Mouse (Mus musculus) heart, adult 2 months (tissue): ENCODE measurements around the gene Olfr1418. TPM values are rescaled to one million over a fixed set of nuclear protein-coding genes. Genes with fewer than 3 reads are reported as not detected.
A peak's percentile ranks its signal among the peaks of the same experiment; 100 is the strongest.

Experiments
- DNase-seq, 2 experiments: peaks; one replicate each; pipeline ENCODE4 v3.0.0; 2021
- H3K27ac ChIP-seq: fragments of 200-600 bp; 2 replicates; pipeline ENCODE4 v1.8.1; 2022
- H3K27me3 ChIP-seq: fragments of 200-500 bp; 2 replicates; pipeline ENCODE4 v1.6.1; 2012; ENCODE audit warnings: mild to moderate bottlenecking, low read length, inconsistent platforms, mixed read lengths; ENCODE audit not compliant: control insufficient read depth, insufficient read depth
- H3K36me3 ChIP-seq: fragments of 200-500 bp; 2 replicates; pipeline ENCODE4 v1.6.1; 2012; ENCODE audit warnings: low read length, inconsistent platforms; ENCODE audit not compliant: control insufficient read depth, insufficient read depth
- H3K4me1 ChIP-seq: fragments of 200-500 bp; 2 replicates; pipeline ENCODE4 v1.6.1; 2011; ENCODE audit warnings: low read length; ENCODE audit not compliant: control insufficient read depth, insufficient read depth
- H3K4me3 ChIP-seq: fragments of 200-600 bp; 2 replicates; pipeline ENCODE4 v1.8.1; 2022
- H3K79me2 ChIP-seq: fragments of 200-500 bp; replicated peaks from 2 replicates; pipeline ENCODE4 v1.6.1; 2012; ENCODE audit warnings: mild to moderate bottlenecking, inconsistent platforms, low read length, moderate library complexity, mixed read lengths; ENCODE audit not compliant: control insufficient read depth, insufficient read depth
- H3K9ac ChIP-seq: fragments of 200-500 bp; 2 replicates; pipeline ENCODE4 v1.6.1; 2012; ENCODE audit warnings: low read depth, mild to moderate bottlenecking, control low read depth, inconsistent platforms, low read length, mixed read lengths
- CTCF ChIP-seq: fragments of 200-600 bp; IDR thresholded peaks from 2 replicates; pipeline ENCODE4 v1.8.1; 2022; ENCODE audit warnings: antibody characterized with exemption, mild to moderate bottlenecking, moderate library complexity
- EP300 ChIP-seq: fragments of 200-500 bp; IDR thresholded peaks from 2 replicates; pipeline ENCODE4 v1.6.1; 2011; ENCODE audit warnings: low read depth, low read length, control low read depth; ENCODE audit not compliant: insufficient read depth
- POLR2A ChIP-seq: fragments of 200-500 bp; IDR thresholded peaks from 2 replicates; pipeline ENCODE4 v1.6.1; 2011; ENCODE audit warnings: mild to moderate bottlenecking, low read depth, low read length, control low read depth; ENCODE audit not compliant: insufficient read depth
- WGBS: fragments of 180-500 bp; shearing (Covaris S2); methylation state at CpG from one replicate; pipeline ENCODE4 v1.1.7; 2018; 5-methylcytosine and 5-hydroxymethylcytosine counted together
- intact Hi-C: fragments of 180-260 bp; cut with DNase I; formaldehyde crosslinking; loops from one replicate; pipeline ENCODE4 v1.15.1; 2025
- polyA plus RNA-seq: library from polyadenylated mRNA; depleted of rRNA; stranded (reverse); fragments of >200 nt; gene quantifications from 2 replicates; pipeline ENCODE4 v1.2.3, GENCODE M21; 2012
- total RNA-seq, 2 experiments: library from RNA; stranded (reverse); gene quantifications; 2 replicates each; pipeline ENCODE4 v1.2.3; 2021

Gene Olfr1418
- total and polyA plus RNA-seq, 3 experiments, result not detected

- Histone ChIP-seq H3K27ac (peak overlapping the region; percentile 89), H3K27me3 (no peaks in the 10 kb centered on the region), H3K36me3 (no peaks in the 10 kb centered on the region), H3K4me1 (peaks cover 3% of the 10 kb centered on the region), H3K9ac (peak overlapping the region; percentile 46), H3K4me3 (peak overlapping the region; percentile 65), H3K79me2 (no peaks in the 10 kb centered on the region)
- TF ChIP-seq POLR2A (no peak), EP300 (peak; percentile 60; the same call in 1 of the 2 replicates), CTCF (peak; percentile 79)
- peak; percentile 83 to 87 for DNase-seq
- WGBS, result under 1% methylated on average over 15 of the region's 15 CpGs
- intact Hi-C loops, result loop anchor here (1.0 to 10.0 kb wide), 3 partner anchors 15 to 185 kb away; no protein-coding TSS in a partner anchor
Measured at GRCm38 (mm10) chr19:11819800-11820199, 41.1 kb downstream of the Olfr1418 start.

GRCm38 (mm10) chr19:11819143-11819700 is 41.6 kb downstream of the Olfr1418 start, which contains the start of gene Stx3:
Stx3 (minus strand) TSS chr19:11819403.
- under 1% methylated on average over 20 of the region's 20 CpGs for WGBS
- Histone ChIP-seq H3K9ac (peak within 1 kb of the TSS; percentile 94), H3K4me1 (peaks cover 3% of the 10 kb centered on the region), H3K4me3 (peak within 1 kb of the TSS; percentile 65), H3K36me3 (no peaks in the 10 kb centered on the region), H3K27ac (peak within 1 kb of the TSS; percentile 89), H3K27me3 (no peaks in the 10 kb centered on the region), H3K79me2 (no peaks in the 10 kb centered on the region)
- intact Hi-C loops, result loop anchor here (2.0 to 10.0 kb wide), 2 partner anchors 14 to 186 kb away; no protein-coding TSS in a partner anchor
- DNase-seq, result no peak
- TF ChIP-seq POLR2A (no peak), EP300 (no peak), CTCF (no peak)

GRCm38 (mm10) chr19:11818199-11819142 is 42.4 kb downstream of the Olfr1418 start:
- Histone ChIP-seq H3K27me3 (no peaks in the 10 kb centered on the region), H3K4me3 (peak overlapping the region; percentile 65), H3K4me1 (peaks cover 3% of the 10 kb centered on the region), H3K27ac (peak overlapping the region; percentile 89), H3K79me2 (no peaks in the 10 kb centered on the region), H3K36me3 (no peaks in the 10 kb centered on the region), H3K9ac (peak overlapping the region; percentile 94)
- intact Hi-C loops, result loop anchor here (2.0 to 10.0 kb wide), 2 partner anchors 14 to 186 kb away; no protein-coding TSS in a partner anchor
- peak; percentile 81 to 83 for DNase-seq
- TF ChIP-seq EP300 (no peak), POLR2A (no peak)
- under 1% methylated on average over 83 of the region's 83 CpGs for WGBS

GRCm38 (mm10) chr19:11817586-11817985 is 43.3 kb downstream of the Olfr1418 start:
- H3K27ac ChIP-seq, result peak overlapping the region; percentile 89
- no peaks in the 10 kb centered on the region for H3K79me2 ChIP-seq
- intact Hi-C loops, result loop anchor here (10.0 kb wide), 1 partner anchor 187 kb away; no protein-coding TSS in a partner anchor
- H3K4me3 ChIP-seq, result peak overlapping the region; percentile 65
- TF ChIP-seq EP300 (no peak), CTCF (no peak), POLR2A (no peak)
- DNase-seq, result no peak
- peaks cover 5% of the 10 kb centered on the region for H3K4me1 ChIP-seq
- no peaks in the 10 kb centered on the region for H3K27me3 ChIP-seq
- no peaks in the 10 kb centered on the region for H3K36me3 ChIP-seq
- no peak overlapping the region for H3K9ac ChIP-seq
- WGBS, result 42% methylated on average over 5 of the region's 5 CpGs

- H3K9ac ChIP-seq, result no peak overlapping the region
- peaks cover 3% of the 10 kb centered on the region; the same call in 1 of the 2 replicates for H3K36me3 ChIP-seq
- 52% methylated on average over 6 of the region's 6 CpGs for WGBS
- H3K4me3 ChIP-seq, result no peak overlapping the region
- no peaks in the 10 kb centered on the region for H3K79me2 ChIP-seq
- H3K27me3 ChIP-seq, result no peaks in the 10 kb centered on the region
- intact Hi-C loops, result loop anchor here (10.0 kb wide), 1 partner anchor 188 kb away; no protein-coding TSS in a partner anchor
- TF ChIP-seq CTCF, result no peak
- no peak for TF ChIP-seq POLR2A
- TF ChIP-seq EP300, result no peak
- no peak for DNase-seq
- H3K27ac ChIP-seq, result no peak overlapping the region; the same call in 1 of the 2 replicates
- H3K4me1 ChIP-seq, result peaks cover 7% of the 10 kb centered on the region
Measured at GRCm38 (mm10) chr19:11816706-11817105, 44.2 kb downstream of the Olfr1418 start.
